Mouse (Mus musculus) 3T3-L1 (cell line): Measurements from ENCODE around the gene Ahctf1.
"Not testable (repeated sequence)": the region's sequence is repeated elsewhere in the genome, so short reads cannot be mapped to it uniquely, and the experiment has no call there.

Experiments used
- DNase-seq: peaks from one replicate; pipeline ENCODE4 v3.0.0-alpha.2; 2015; ENCODE audit warnings: low read depth, low spot score

Ahctf1 gene

GRCm38 (mm10) chr1:179804140-179804881 is 831 bp upstream of the Ahctf1 start:
- no peak for DNase-seq

GRCm38 (mm10) chr1:179802610-179803512 is 619 bp downstream of the Ahctf1 start, which contains the start of gene Gm10518:
Gm10518 (plus strand) TSS chr1:179803376.
- DNase-seq = peak; percentile 54

DNA sequence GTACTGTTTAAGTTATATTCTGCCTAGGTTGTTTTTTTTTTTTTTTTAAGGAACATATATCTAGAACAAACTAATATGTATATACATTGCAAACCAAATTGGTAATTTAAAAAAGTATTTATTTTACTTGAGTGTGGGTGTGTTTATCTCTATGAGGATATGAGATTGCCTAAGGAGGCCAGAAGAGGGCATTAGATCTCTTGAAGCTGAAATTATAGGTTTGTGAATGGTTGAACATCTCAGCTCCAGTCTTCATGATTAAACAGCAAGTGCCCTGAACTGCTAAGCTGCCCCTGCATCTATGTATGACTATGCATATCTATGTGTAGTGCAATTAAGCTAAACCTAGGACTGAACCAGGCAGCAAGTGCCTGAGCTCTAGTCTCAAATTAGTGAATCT is 4.7 kb downstream of the Ahctf1 start:
- DNase-seq = peak; percentile 46

DNA sequence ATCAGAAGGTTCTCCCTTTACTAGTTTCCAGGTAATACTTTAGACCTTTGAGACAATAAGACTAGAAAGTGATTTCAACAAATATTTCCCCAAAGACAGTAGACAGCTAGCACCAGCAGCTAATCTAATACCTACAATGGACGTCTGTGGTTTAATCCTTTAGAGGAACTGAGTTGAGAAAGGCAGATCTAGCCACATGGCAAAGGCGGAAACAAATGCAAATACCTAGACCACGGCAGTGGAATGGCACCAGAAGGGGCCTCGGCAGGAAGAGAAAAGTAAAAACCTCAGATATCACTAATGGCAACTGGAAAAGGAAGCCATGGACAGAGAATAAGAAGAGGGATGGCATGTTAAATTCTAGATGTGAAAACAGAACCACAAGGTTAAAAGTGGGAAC is 16.2 kb downstream of the Ahctf1 start:
- DNase-seq = no peak

GRCm38 (mm10) chr1:179785502-179785901 is 18.0 kb downstream of the Ahctf1 start:
- no peak for DNase-seq

DNA sequence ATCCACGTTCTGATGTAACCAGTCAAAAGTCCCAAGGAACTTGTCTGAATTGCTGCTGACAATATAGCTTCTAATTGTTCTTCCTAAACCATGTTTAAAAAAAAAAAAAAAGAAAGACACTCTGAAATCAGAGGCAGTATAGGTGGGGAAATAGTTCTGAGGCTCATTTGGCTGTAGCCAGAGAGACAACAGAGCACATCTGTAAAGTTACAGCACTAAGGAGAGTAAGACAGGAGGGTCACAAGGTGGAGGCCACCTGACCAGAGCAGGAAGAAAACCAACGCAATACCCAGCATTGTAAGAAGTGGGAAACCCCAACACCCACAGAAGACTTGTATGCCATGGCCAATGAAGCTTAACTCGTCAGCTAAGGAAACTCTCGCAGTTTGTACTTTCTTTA is 19.4 kb downstream of the Ahctf1 start:
- DNase-seq = no peak

- no peak for DNase-seq
These were observed 26.6 kb downstream of the Ahctf1 start for GRCm38 (mm10) chr1:179776831-179777230.

DNA sequence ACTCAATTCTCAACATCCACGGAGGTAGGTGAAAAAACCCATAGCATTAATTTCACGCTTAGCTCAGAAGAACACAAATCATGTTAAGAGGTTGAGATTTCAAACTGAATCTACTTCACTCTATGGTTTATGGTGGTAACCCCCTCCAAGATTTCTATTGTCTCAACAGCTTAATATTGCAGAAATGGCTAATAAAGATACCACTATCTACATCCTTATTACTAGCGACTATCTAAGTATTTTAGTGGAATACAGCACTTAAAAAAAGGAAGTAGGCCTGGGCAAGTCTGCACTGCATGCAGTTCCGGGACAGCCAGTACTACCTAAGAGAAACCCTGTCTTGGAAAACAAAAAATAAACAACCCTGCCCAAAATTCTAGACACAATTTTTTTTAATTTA is 42.9 kb downstream of the Ahctf1 start:
- DNase-seq = no peak

DNA sequence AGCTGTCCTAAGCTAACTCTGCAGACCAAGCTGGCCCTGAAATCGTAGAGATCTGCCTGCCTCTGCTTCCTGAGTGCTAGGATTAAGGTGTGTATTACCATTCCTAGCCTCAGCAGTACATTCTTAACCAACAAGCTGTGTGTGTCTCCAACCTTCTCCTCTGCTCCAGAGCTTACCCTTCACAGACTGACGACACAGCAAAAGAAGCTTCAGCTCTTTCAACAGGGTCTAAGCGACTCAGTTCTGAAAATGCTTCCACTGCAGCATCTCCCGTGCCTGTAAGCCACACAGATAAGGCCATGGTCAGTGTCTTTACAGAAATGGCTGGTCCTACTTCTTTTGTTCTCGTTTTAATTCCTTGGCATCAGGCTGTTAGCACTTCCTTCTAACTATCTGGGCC is 43.4 kb downstream of the Ahctf1 start:
- no peak for DNase-seq

GRCm38 (mm10) chr1:179756477-179756876 is 47.0 kb downstream of the Ahctf1 start:
- no peak for DNase-seq

GRCm38 (mm10) chr1:179753006-179753405 is 50.5 kb downstream of the Ahctf1 start:
- no peak for DNase-seq

DNA sequence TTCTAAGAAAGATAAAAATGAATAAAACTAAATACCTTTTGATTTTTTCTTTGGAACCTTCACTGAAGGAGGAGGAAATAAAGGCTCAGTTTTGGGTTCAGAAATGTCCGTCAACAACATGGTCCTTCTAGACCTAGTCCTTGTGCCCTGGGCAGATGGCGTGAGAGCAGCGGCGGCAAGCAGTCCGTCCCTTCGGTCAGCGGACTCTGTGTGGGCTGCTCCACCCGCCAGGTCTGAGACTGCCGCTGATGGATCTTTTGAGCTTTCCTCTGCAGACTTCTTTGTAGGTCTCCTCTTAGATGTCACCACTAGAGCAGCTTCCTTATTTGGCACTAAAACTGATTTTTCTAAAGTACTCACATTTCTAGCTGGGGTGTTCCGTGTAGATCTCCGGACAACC is 51.2 kb downstream of the Ahctf1 start:
- no peak for DNase-seq

GRCm38 (mm10) chr1:179745171-179745570 is 58.3 kb downstream of the Ahctf1 start, which contains the start of gene Kif28:
Kif28 (minus strand) TSS chr1:179745271.
- no peak for DNase-seq

GRCm38 (mm10) chr1:179743593-179744193 is 59.8 kb downstream of the Ahctf1 start:
- DNase-seq = no peak

GRCm38 (mm10) chr1:179736483-179736882 is 67.0 kb downstream of the Ahctf1 start:
- no peak for DNase-seq

- DNase-seq = peak; percentile 57
These were observed 68.7 kb downstream of the Ahctf1 start for GRCm38 (mm10) chr1:179734500-179735474.

DNA sequence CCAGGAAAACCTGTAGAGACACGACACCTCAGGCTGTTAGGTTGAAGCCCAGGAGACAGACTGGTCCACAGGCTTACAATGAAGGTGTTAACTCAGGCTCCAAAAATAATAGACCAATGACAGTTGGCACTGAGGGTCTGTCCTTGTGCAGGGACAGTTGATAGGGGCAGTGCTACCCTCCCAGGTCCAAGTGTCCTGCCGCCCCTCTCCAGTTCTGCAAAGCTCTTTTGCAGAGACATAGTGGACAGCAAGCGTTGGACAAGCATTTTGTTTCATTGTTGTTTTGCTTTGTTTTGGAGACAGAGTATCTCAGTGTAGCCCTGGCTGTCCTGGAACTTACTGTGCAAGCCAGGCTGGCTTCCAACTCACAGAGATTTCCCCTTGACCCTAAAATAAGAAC is 72.1 kb downstream of the Ahctf1 start:
- DNase-seq = no peak

DNA sequence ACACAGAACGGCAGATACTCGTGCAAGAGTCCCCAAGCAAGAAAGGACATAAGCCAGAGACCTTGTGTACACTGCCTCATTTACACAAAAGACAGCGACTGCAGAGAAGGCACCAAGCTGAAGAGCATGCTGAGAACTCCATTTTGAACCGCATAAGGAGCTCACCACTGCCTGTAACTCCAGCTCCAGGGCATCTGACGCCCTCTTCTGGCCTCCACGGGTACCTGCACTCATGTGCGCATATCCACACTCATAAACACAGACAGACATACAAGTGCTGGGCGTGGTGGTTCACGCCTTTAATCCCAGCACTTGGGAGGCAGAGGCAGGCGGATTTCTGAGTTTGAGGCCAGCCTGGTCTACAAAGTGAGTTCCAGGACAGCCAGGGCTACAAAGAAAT is 74.8 kb downstream of the Ahctf1 start:
- DNase-seq = no peak

DNA sequence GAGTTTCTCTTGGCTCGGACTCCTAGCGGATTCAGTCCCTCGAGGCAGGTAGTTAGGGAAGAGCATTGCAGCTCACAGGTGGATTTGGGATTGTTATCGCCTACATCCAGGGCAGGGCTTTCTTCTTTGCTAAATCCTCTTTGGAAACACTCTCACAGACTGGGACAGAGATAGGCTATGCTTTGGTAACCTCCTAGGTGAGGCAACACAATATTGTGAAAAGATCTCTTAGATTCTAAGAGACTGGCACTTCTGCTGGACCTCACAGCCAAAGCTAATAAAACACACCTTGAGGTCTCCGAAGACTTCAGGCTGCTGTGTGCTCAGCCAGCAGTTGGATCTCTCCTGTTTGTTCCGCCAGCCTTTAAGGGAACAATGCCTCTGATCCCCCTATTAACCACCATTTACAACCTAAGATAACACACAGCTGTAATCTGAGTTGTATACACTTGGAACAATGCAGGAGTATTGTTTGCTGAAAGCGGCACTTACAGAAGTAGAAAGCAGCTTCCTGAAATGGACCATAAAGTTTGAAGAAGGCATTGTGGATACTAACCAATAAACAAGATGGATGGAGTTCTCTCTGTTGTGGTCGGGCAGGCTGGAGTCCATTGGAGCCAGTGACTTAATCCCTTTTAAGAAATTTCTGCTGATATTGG is 80.5 kb downstream of the Ahctf1 start:
- DNase-seq = no peak

DNA sequence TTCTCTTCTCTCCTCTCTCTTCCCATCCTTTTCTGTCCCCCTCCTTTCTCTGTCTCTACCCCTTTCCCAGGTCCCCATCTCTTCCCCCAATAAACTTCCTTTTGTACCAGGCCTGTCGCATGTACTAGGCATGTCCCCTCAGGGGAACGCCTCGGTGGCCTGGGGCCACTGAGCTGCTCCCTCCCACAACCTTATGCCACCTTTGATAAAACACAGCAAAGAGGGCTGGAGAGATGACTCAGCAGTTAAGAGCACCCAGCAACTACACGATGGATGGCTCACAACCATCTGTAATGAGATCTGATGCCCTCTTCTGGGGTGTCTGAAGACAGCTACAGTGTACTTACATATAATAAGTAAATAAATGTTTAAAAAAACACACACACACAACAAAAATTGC is 87.7 kb downstream of the Ahctf1 start:
- no peak for DNase-seq

GRCm38 (mm10) chr1:179715289-179715688 is 88.2 kb downstream of the Ahctf1 start:
- not testable (repeated sequence) for DNase-seq
